Mouse (Mus musculus): Measurements from ENCODE around the gene Tmem114.

- TF ChIP-seq POLR2A (IDR thresholded peaks at IDR 0.05; ENCODE audit: low read depth, low read length) (no peak), CTCF (IDR thresholded peaks at IDR 0.05; ENCODE audit: extremely low read depth, insufficient read length, insufficient replicate concordance, low read depth, low read length) (no peak)
Observed at GRCm38 (mm10) chr16:8444911-8445310, 20.0 kb upstream of the Tmem114 start.
